Mouse (Mus musculus) heart, postnatal 25 days (tissue): Measurements from ENCODE around the gene Borcs7. TPM values are rescaled to one million over a fixed set of nuclear protein-coding genes. Genes with fewer than 3 reads are reported as not detected.
A peak's percentile ranks its signal among the peaks of the same experiment; 100 is the strongest.
"Not testable (repeated sequence)": the region's sequence is repeated elsewhere in the genome, so short reads cannot be mapped to it uniquely, and the experiment has no call there.

ENCODE experiments used
- DNase-seq: peaks from one replicate; pipeline ENCODE4 v3.0.0; 2022; ENCODE audit warnings: low spot score
- intact Hi-C: fragments of 180-260 bp; cut with DNase I; formaldehyde crosslinking; loops from one replicate; pipeline ENCODE4 v1.15.1; 2025
- total RNA-seq, 2 experiments: library from RNA; stranded (reverse); gene quantifications; 2 replicates each; pipeline ENCODE4 v1.2.3; 2021

The Borcs7 gene
- total RNA-seq, 2 experiments from 2014 or later, result 7.8 to 8.8 TPM

DNA sequence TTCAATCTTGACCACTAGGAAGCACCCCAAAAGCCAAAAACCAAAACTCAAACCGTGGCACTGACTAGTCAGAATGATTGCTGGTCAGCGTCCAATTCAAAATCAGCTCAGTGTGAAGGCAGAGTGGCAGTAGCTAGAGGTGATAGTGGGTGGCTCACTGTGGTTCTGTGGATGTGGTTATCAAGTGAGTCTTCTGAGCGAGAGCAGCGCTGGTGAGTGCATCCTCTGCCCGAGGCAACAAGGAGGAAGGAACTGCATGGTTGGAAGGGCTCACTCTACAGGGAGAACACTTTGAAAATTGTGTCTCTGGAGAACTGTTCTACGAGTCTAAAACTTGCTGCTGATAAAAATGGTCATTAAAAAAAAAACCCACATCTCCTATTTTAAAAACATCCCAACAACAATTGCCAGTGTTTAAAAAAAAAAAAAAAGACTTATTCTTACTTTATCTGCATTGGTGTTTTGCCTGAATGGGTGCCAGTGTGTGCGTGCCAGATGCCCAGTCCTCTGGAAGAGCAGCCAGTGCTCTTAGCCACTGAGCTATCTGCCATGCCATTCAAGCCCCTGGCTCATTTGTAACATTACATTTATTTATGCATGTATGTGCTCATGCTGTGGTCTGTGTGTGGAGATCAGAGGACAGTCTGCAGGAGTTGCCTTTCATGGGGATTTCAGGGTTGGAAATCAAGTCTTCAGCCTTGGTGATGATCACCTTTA lies 16.2 kb downstream of the Borcs7 start:
- intact Hi-C loops, result loop anchor here (2.0 kb wide), 1 partner anchor 15 kb away; no protein-coding TSS in a partner anchor
- no peak for DNase-seq

DNA sequence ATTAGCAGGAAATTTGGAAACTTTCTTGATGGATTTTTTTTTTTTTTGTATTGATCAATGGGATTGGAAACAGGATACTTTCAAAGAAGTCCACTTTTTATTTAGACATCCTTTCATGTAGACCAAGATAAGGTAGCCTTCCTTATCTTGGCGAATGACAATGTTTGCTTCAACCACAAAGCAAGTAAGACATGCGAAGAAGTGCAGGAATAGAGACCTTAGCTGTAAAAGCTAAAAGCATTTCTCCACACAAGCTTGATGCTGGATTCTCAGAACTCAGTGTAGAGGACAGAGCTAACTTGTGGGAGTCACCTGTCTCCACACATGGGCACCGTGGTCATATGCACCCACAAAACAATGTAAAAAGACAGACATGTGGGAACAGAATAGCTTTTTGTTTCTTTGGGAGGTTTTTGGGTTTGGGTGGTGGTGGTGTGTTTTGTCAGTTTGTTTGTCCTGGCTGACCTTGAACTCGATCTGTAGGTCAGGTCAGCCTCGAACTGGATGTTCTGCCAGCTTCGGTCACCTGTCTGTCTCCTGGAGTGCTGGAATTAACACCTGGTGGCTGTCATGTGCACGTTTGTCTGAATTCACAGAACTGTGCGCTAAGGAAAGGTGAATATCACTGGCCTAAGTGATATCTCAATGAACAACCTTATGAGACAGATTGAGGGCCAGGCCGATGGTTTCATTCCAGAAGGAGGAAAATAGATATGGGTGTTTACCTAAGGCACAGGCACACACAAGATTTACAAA lies 17.0 kb downstream of the Borcs7 start:
- DNase-seq, result no peak
- intact Hi-C loops, result loop anchor here (2.0 kb wide), 1 partner anchor 16 kb away; no protein-coding TSS in a partner anchor

DNA sequence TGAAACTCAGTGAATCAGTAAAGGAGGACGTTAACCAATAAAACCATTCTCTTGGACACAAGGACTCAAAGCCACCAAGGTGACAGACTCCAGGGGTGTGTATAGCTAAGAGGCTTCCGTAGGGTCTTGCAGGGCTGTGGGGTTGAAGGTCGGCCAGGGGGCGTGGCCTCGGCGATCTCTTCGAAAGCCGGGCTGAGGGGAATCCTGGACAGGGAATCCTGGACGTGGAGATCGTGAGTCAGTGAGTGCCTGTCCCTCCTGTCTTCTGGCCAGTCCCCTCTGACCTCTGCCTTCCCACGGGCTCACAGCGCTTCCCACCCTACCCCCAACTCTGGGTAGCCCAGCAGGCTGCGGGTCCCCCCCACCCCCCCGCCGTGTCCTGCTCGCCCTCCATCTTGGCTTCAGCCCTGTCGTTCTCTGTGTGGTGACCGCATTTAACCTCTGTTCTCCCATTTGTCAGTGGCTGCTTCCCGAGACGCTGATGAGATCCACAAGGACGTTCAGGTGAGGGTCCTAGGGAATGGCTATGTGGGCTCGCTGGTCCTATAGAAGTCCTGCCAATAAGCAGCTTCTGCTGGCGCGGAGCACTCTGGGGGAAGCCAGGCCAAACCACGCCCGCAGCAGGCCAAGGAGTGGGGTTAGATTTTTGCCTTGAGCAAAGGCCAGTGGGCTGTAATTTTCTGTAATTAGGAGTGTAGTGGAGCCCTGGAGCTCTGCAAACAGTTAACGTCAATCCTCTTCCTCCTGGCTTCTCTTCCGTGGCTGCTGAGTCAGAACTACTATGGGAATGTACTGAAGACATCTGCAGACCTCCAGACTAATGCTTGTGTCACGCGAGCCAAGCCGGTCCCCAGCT lies 17.8 kb downstream of the Borcs7 start, which contains the start of gene As3mt:
TSS of gene As3mt (plus strand) at position 163 of the 856 bp plus-strand sequence.
- intact Hi-C loops, result loop anchor here (2.0 kb wide), 1 partner anchor 17 kb away; no protein-coding TSS in a partner anchor
- DNase-seq, result peak; percentile 61

DNA sequence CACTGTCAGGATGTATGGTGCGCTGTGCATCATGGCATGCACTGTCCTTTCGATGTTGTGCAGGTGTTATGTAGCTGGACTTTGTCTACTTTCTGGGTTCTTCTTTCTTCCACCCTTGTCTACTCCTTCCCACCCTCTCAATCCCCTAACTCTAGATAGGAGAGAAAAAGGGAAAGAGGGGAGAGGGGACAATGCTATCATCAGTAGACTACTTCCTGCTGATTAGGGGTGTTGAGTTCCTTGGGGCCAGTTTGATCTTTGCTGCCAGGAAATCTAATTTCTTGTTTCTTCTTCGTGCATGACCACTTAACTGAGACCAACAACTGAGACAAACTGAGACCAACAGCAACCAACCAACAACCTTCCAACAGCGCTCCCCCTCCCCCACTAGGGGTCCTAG lies 20.9 kb downstream of the Borcs7 start:
- no peak for DNase-seq
- intact Hi-C loops, result no loop called here

DNA sequence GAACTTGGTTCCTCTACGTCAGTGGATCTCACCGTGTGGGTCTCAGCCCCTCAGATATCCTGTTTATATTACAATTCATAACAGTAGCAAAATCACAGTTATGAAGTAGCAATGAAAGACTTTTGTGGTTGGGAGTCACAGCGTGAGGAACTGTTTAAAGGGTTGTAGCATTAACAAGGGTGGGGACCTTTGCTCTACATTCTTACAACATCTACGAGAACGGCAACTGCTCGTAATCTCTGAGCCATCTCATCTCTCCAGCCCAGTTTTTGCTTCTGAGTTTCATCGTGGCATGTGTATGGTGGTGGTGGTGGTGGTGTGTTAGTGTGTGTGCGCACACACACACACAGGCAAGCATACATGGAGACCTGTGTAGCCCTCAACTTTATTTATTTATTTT lies 24.5 kb downstream of the Borcs7 start:
- no peak for DNase-seq
- intact Hi-C loops, result no loop called here

DNA sequence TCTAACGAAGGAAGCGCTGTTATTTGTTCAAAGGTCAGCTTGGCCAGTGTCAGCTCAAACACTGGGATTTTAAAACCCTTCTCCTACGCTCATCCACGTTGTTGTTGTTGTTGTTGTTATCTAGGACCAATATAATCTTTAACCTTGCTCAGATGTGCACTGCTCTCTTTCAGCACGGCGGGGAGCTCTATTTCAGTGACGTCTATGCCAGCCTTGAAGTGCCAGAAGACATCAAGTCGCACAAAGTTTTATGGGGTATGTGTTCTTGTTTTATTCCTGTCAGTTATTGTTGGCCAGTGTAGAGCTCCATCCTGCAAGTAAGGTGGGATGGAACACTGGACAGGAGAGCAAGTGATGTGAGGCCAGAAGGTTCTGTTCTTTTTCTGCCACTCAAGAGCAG lies 25.3 kb downstream of the Borcs7 start:
- DNase-seq, result no peak
- intact Hi-C loops, result no loop called here

DNA sequence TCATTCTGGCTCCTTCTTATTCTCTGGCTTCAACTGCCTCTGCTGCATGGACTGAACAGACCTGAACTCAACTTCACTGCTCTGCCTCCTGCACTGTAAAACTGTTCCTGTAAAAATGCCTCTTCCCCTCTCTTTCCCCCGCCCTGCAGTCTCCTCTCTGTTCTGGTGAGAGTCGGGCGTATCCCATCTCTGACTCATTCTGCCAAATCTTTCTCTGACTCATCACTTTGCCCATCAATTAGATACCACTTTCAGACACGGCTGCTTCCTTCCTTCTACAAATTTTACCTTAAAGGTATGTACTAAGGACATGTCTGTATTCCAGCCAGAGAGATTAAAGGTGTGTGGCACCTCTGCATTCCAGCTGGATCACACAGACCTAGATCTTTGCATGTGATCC lies 28.4 kb downstream of the Borcs7 start:
- no peak for DNase-seq
- intact Hi-C loops, result no loop called here

DNA sequence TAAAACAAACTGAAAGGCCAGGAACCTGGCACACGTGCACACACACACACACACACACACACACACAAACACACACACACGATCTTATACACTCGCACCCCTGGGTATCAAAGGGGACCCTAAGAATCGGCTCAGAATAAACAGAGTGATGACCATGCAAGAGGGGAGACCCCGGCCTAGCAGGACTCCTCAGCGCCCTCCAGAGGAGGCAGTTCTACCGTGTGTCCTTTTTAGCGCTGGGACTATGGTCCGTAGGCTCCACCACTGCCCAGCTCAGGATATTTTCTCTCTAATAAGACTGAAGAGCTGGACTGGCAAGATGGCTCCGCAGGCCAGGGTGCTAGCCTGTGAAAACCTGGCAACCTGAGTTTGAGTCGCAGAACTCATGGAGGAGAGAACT lies 34.7 kb downstream of the Borcs7 start:
- no peak for DNase-seq
- intact Hi-C loops, result no loop called here

DNA sequence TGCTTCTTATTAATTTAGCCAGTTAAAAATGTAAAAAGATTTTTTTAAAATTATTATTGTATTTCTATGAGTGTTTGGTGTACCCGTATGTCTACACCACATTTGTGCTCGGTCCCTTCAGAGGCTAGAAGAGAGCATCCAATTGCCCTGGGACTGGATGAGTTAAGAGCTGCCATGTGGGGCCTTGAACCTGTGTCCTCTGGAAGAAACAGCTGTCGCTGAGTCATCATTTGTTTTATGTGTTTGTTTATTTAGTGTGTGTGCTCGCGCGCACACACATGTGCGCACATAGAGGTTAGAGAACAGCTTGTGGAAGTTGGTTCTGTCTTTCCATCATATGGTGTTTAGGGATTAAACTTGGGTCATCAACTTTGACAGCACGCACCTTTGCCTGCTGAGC lies 36.4 kb downstream of the Borcs7 start:
- intact Hi-C loops, result no loop called here

DNA sequence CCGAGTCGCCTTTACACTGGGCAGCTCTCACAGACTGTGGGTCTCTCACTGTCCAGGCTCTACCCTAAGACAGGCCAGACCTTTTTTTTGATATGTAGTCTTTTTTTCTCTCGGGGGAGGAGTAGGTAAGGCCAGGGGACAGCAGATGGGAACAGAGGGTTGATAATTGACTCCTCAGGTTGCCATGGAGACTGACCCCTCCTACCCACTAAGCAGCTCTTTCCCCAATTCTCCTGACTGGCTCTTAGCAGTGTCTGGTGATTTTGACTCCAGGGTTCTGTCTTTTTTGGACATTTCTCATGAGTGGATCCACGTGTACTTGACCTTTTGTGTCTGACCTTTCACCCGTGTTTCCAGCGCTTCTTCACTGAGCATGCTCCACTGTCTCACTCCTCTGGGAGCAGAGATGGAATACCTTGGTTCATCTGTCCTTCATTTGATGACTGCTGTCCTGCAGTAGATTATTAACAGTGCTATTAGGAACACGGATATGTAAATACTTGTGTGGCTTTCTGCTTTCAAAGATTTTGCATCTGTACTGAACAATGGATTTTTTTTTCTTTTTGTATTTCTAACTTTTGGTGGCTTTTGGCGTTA lies 37.5 kb downstream of the Borcs7 start:
- intact Hi-C loops, result no loop called here
- DNase-seq, result no peak

More for the DNA sequence above, 36.4 kb downstream of the Borcs7 start:
- no peak for DNase-seq

DNA sequence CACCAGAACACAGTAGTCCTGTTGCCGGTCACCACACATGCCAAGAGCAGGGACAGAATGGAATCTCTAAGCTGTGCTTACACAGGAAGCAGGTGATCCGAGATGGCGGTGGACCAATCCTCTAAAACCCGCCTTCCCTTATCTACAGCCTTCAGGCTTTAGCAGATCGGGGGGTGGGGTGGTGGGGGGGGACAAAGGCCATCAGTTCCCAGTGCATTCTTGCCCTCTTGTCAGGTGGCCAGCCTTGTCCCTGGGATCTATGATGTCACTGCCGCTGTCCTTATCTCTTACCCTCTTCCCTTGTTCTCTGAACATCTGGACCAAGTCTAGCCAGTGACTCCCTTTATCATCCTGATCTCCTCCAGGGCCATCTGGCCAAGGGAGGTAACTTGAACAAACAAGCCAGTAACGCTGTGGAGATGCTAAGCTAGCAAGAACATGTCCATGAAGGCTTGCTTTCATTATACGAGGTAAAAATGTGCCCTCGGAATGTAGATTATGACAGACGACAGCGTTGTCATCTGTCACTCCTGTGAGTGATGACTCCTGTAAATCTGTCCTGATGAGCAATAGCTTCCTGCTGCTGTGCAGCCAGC lies 38.3 kb downstream of the Borcs7 start:
- intact Hi-C loops, result no loop called here
- no peak for DNase-seq

DNA sequence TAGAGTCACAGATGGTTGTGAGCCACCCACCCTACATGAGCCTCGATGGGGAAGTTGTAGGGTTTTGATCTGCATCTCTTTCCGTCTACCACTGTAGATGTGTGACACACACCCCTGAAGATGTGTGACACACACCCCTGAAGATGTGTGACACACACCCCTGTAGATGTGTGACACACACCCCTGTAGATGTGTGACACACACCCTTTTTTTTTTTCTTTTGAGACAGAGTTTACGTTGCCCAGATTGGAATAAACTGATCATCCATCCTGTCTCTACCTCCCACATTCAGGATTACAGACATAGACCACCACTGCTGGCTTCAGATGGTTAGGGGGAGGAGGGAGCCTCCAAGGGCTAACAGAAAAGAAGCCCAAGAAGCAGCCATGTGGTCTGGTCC lies 39.2 kb downstream of the Borcs7 start:
- intact Hi-C loops, result no loop called here

DNA sequence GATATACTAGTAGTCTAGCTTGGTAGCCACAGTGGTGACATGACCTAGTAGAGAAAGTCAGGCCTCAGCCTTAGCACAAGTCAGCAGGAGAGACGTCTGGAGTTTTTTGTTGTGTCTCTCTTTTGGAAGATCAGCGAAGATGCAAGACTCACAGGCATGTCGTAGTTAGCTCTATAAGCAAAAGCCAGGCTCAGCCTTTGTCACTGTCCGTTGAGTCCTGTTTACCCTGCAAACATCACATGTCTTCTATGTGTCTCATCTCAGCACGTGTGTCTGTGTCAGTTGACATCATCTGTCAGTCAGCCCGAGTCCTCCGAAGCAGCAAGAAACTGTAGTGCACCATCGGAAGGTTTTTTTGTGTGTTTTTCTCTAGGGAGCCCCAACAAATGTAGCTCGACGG lies 41.6 kb downstream of the Borcs7 start:
- no peak for DNase-seq
- intact Hi-C loops, result loop anchor here (5.0 kb wide), 1 partner anchor 39 kb away; no protein-coding TSS in a partner anchor

More for the DNA sequence above, 39.2 kb downstream of the Borcs7 start:
- DNase-seq, result no peak

DNA sequence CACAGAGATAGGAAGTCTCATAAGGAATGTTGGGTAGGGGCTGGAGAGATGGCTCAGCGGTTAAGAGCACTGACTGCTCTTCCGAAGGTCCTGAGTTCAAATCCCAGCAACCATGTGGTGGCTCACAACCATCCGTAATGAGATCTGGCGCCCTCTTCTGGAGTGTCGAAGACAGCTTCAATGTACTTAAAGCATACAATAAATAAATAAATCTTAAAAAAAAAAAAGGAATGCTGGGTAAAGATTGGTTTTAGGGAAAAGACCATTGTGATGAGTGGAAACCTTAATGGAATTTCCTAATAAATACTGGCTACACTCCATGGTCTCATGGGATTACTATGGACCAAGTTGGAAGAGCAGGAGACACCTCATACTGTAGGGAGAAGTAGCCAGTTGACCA lies 43.0 kb downstream of the Borcs7 start:
- intact Hi-C loops, result loop anchor here (5.0 kb wide), 1 partner anchor 40 kb away; no protein-coding TSS in a partner anchor
- DNase-seq, result not testable (repeated sequence)

DNA sequence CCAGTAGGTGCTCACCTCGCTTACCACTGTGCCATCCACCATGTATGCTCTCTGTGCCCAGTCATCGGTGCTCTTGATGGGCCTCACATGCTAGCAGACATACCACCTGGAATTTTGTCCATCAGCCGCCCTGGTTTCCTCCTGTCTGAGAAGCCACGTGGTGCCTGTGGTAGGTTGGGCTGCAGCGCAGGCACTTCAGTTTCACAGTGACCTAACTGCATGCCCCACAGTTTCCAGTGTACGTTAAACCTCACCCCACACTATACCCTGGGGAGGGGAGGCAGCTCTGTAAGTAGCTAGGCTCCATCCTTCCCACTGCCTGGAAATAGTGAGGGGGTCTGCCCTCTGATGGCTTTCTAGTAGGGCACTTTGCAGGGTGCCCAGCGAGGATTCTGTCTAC lies 43.9 kb downstream of the Borcs7 start:
- intact Hi-C loops, result loop anchor here (5.0 kb wide), 1 partner anchor 41 kb away; no protein-coding TSS in a partner anchor
- DNase-seq, result no peak

DNA sequence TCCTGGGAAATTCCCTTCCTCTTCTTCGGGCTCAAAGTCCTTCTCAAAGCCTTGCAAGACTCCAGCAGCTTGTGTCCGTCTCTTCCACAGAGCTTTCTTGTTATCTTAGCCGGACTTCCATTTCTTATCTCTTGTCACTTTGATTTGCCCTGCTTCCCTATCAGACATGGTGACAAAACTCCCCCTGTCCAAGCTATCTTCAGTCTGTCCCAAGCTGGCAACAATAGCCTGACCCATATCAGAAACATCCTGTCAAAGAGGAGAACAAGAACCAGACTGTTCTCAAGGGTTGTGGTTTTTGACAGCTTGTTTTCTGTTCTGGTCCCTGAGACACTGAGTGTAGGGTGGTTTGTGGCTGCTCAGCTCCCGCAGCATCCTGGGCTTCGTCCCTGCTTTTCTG lies 45.5 kb downstream of the Borcs7 start:
- DNase-seq, result no peak
- intact Hi-C loops, result no loop called here

DNA sequence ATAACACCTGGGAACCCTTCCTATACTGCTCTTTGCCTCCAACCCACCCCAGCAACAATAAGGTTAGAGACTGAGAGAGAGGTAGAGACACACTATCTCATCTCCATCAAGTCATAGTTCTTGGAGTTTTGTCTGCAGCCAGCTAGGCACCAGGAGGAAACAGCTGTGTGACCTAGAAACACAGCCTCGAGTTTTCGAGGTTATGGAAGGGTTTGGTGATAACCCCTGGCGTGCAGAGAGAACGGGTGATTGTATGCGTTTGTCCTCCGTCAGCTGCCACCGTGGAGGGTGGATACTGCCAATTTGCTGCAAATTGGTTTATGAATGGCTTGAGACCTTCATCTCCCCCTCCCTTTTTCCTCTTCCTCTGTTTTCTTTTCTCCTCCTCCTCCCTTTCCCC lies 47.4 kb downstream of the Borcs7 start:
- intact Hi-C loops, result no loop called here
- DNase-seq, result no peak

DNA sequence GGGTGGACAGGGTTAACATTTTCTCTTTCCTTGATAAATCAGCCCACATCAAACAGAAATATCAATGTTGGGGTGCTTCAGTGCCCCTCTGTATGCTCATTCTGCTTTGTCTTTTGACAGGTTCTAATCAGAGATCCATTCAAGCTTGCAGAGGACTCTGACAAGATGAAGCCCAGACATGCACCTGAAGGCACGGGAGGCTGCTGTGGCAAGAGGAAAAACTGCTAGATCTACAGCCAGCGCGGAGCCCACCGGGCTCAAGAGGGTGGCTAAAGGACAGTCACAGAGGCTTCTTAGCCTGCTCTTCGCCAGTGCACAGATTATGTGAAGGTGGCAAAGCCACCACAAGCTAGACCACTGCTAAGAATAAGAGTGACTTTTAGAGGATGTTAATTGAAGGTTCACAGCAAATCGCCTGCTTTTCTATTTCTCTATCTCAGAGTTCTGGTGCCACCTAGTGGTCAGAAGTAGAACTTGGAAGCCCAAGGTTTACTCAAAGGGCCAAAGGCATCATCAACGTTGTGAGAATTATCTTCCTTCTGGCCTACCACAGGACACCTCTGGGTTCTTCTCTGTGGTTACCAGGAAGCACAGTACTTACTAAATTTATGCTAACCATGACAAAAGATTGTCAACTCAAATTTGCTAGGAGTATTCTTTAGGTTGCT lies 50.8 kb downstream of the Borcs7 start:
- no peak for DNase-seq
- intact Hi-C loops, result loop anchor here (1.0 kb wide), 2 partner anchors 70 to 152 kb away; no protein-coding TSS in a partner anchor

DNA sequence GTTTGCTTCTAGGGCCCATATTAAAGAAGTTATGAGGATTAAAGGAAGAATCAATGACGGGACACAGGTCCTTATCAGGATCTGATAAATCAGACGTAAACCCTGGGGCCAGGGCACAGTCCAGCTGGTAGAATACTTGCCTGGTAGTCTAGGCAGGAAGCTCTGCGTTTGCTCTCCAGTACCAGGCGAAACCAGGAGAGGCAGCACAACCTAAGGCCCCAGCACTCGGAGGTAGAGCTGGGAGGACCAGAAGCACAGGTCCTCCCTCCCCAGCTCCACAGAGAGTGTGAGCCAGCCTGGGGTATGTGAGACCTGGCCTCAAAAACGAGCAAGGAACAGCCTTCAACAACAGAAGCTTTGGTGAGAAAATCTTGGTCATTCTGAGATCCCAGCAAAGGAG lies 51.9 kb downstream of the Borcs7 start:
- intact Hi-C loops, result no loop called here
- DNase-seq, result no peak
